In genomic region chr4:154081021-154081420, GRCm38 (mm10) we compare ENCODE assay signal across 12 mouse cellular contexts. TPM values are rescaled to one million over a fixed set of nuclear protein-coding genes. Genes with fewer than 3 reads are reported as not detected.
A peak's percentile ranks its signal among the peaks of the same experiment; 100 is the strongest.
DNase-seq lines count a peak whose midpoint lies in the region; ATAC-seq and TF ChIP-seq lines count a peak whose summit lies in the region.
"Had no signal": no experiment of that assay in that cellular context is flagged by ENCODE, and none has a peak within 500 bp of the region (broad histone marks: within the 10 kb centered on the region; RNA-seq: fewer than 3 reads in every experiment).

No protein-coding gene starts in this region.

- H3K4me2 ChIP-seq in liver, postnatal 0 days (ENCODE audit: low read depth, low read length) = peak overlapping the region; percentile 48
- H3K4me2 ChIP-seq: forebrain, embryonic 13.5 days; lung, embryonic 15.5 days had no signal

- peak; percentile 14 to 41 for DNase-seq in lung, adult 18-20 months
- DNase-seq in lung, postnatal 25 days (ENCODE audit: low spot score) = no peak
- DNase-seq in embryonic facial prominence, embryonic 10.5 days (ENCODE audit: low spot score) = peak; percentile 12
- peak; percentile 72 for DNase-seq in kidney, postnatal 10 days
- DNase-seq in liver, postnatal 0 days = peak; percentile 76
- no peak for DNase-seq in thymus, postnatal 0 days (ENCODE audit: low spot score)
- DNase-seq: adrenal gland, postnatal 14 days had no signal

- H3K36me3 ChIP-seq in embryonic facial prominence, embryonic 10.5 days (replicated peaks) = no peaks in the 10 kb centered on the region
- no peaks in the 10 kb centered on the region for H3K36me3 ChIP-seq in liver, postnatal 0 days (replicated peaks; ENCODE audit: insufficient read depth, low read length)
- H3K36me3 ChIP-seq: lung, embryonic 15.5 days had no signal

- no peak overlapping the region for H3K9ac ChIP-seq in liver, postnatal 0 days (replicated peaks)
- H3K9ac ChIP-seq: forebrain, embryonic 13.5 days; lung, embryonic 15.5 days had no signal

- WGBS in embryonic facial prominence, embryonic 10.5 days = 4% methylated on average over 13 of the region's 13 CpGs
- 3% methylated on average over 13 of the region's 13 CpGs for WGBS in liver, postnatal 0 days (ENCODE audit: insufficient replicate concordance)

- no peaks in the 10 kb centered on the region for H3K9me3 ChIP-seq in embryonic facial prominence, embryonic 10.5 days
- H3K9me3 ChIP-seq in liver, postnatal 0 days (ENCODE audit: low read length) = no peaks in the 10 kb centered on the region
- H3K9me3 ChIP-seq: forebrain, embryonic 13.5 days; lung, embryonic 15.5 days had no signal

- peak overlapping the region; percentile 29 for H3K4me3 ChIP-seq in embryonic facial prominence, embryonic 10.5 days
- no peak overlapping the region for H3K4me3 ChIP-seq in liver, postnatal 0 days (ENCODE audit: low read depth, low read length)
- H3K4me3 ChIP-seq: forebrain, embryonic 13.5 days; lung, embryonic 15.5 days had no signal

- H3K27ac ChIP-seq in embryonic facial prominence, embryonic 10.5 days (replicated peaks) = no peak overlapping the region
- peak overlapping the region; percentile 65; the same call in 1 of the 2 replicates for H3K27ac ChIP-seq in liver, postnatal 0 days (ENCODE audit: low read depth)
- H3K27ac ChIP-seq: forebrain, embryonic 13.5 days; lung, embryonic 15.5 days had no signal

- TF ChIP-seq CTCF in liver, postnatal 0 days (IDR thresholded peaks at IDR 0.05; ENCODE audit: low read depth) = no peak

- H3K4me1 ChIP-seq in embryonic facial prominence, embryonic 10.5 days = peaks cover 10% of the 10 kb centered on the region
- H3K4me1 ChIP-seq in liver, postnatal 0 days (ENCODE audit: insufficient read depth) = peaks cover 3% of the 10 kb centered on the region; the same call in 1 of the 2 replicates
- H3K4me1 ChIP-seq: forebrain, embryonic 13.5 days; lung, embryonic 15.5 days had no signal

- TF ChIP-seq EP300 in liver, postnatal 0 days (IDR thresholded peaks at IDR 0.05; ENCODE audit: low read depth) = no peak

- H3K27me3 ChIP-seq in embryonic facial prominence, embryonic 10.5 days (replicated peaks; ENCODE audit: low read depth, poor library complexity, severe bottlenecking) = peaks cover 53% of the 10 kb centered on the region
- H3K27me3 ChIP-seq in liver, postnatal 0 days (ENCODE audit: insufficient read depth, low read length) = peaks cover 12% of the 10 kb centered on the region

- peak; percentile 99 for ATAC-seq in liver, postnatal 0 days
- ATAC-seq in erythroid progenitor cell, adult 5-6 weeks (replicated peaks; ENCODE audit: low FRiP score, poor library complexity, severe bottlenecking) = no peak
- no peak for ATAC-seq in monocyte, adult 5-6 weeks (replicated peaks; ENCODE audit: insufficient number of reproducible peaks, low FRiP score, low TSS enrichment, poor library complexity, severe bottlenecking)
- ATAC-seq: forebrain, embryonic 13.5 days had no signal

RNA-seq across cellular contexts. Expression of gene Ccdc27, which starts 38.5 kb away (rescaled TPM):
- polyA plus RNA-seq in embryonic facial prominence, embryonic 10.5 days (2016; fragmentation: Nextera tagmentation; extraction: Ambion mirVana) = not detected in 2 replicates
- polyA plus RNA-seq in liver, postnatal 0 days (2015; fragmentation: Nextera tagmentation; extraction: Ambion mirVana) = not detected in 2 replicates
- total RNA-seq in erythroid progenitor cell, adult 5-6 weeks (2015; ENCODE audit: low replicate concordance) = not detected in 2 replicates
- not detected in 2 replicates for total RNA-seq in erythroid progenitor cell, adult 5-6 weeks (2017; ENCODE audit: low replicate concordance)
- 0.05 TPM in 1 of 2 replicates, not detected in the other for polyA plus RNA-seq in thymus, postnatal 0 days (2015; fragmentation: Nextera tagmentation; extraction: Ambion mirVana)
- total RNA-seq in monocyte, adult 5-6 weeks (2017) = not detected in 3 replicates
- total RNA-seq: adrenal gland, postnatal 14 days; hematopoietic stem cell, adult 5-6 weeks had no signal
- polyA plus RNA-seq: forebrain, embryonic 13.5 days; lung, embryonic 15.5 days had no signal

RNA-seq across cellular contexts. Expression of gene Smim1, which starts 55.0 kb away (rescaled TPM):
- polyA plus RNA-seq in embryonic facial prominence, embryonic 10.5 days (2016; fragmentation: Nextera tagmentation; extraction: Ambion mirVana) = 19.3 and 24.5 TPM in 2 replicates
- 86.4 and 93.6 TPM in 2 replicates for polyA plus RNA-seq in liver, postnatal 0 days (2015; fragmentation: Nextera tagmentation; extraction: Ambion mirVana)
- 62.0 and 72.9 TPM in 2 replicates for total RNA-seq in erythroid progenitor cell, adult 5-6 weeks (2015; ENCODE audit: low replicate concordance)
- 26.7 and 39.6 TPM in 2 replicates for total RNA-seq in erythroid progenitor cell, adult 5-6 weeks (2017; ENCODE audit: low replicate concordance)
- 8.8 and 11.7 TPM in 2 replicates for polyA plus RNA-seq in thymus, postnatal 0 days (2015; fragmentation: Nextera tagmentation; extraction: Ambion mirVana)
- 0.10 to 1.1 TPM (median 0.49 TPM) in 3 replicates for total RNA-seq in monocyte, adult 5-6 weeks (2017)

RNA-seq across cellular contexts. Expression of gene Trp73, which starts 59.0 kb away (rescaled TPM):
- 0.59 and 0.97 TPM in 2 replicates for polyA plus RNA-seq in embryonic facial prominence, embryonic 10.5 days (2016; fragmentation: Nextera tagmentation; extraction: Ambion mirVana)
- polyA plus RNA-seq in liver, postnatal 0 days (2015; fragmentation: Nextera tagmentation; extraction: Ambion mirVana) = not detected in 2 replicates
- not detected in 2 replicates for total RNA-seq in erythroid progenitor cell, adult 5-6 weeks (2015; ENCODE audit: low replicate concordance)
- not detected in 2 replicates for total RNA-seq in erythroid progenitor cell, adult 5-6 weeks (2017; ENCODE audit: low replicate concordance)
- 0.55 and 0.76 TPM in 2 replicates for polyA plus RNA-seq in thymus, postnatal 0 days (2015; fragmentation: Nextera tagmentation; extraction: Ambion mirVana)
- total RNA-seq in monocyte, adult 5-6 weeks (2017) = not detected in 3 replicates
- total RNA-seq: adrenal gland, postnatal 14 days; hematopoietic stem cell, adult 5-6 weeks had no signal

Comparison
In these comparisons a context has a peak if more than half of its experiments do, and no peak if none do; other contexts are left out.
1. DNase-seq: peak in lung, adult 18-20 months (2 of 2), embryonic facial prominence, embryonic 10.5 days (single experiment), kidney, postnatal 10 days (single experiment) and liver, postnatal 0 days (single experiment); none in lung, postnatal 25 days (single experiment) and thymus, postnatal 0 days (single experiment).